Mouse (Mus musculus) left cerebral cortex, postnatal 10 days (tissue): ENCODE data around the gene Hivep1. TPM values are rescaled to one million over a fixed set of nuclear protein-coding genes. Genes with fewer than 3 reads are reported as not detected.

Experiments used
- DNase-seq, 2 experiments: peaks; one replicate each; pipeline ENCODE4 v3.0.0; 2021 to 2022; ENCODE audit warnings: low spot score in 2 of 2, mixed read lengths in 1 of 2; ENCODE audit errors: extremely low spot score in 1 of 2
- intact Hi-C: fragments of 180-260 bp; cut with DNase I; formaldehyde crosslinking; loops from one replicate; pipeline ENCODE4 v1.15.1; 2025
- total RNA-seq, 2 experiments: library from RNA; stranded (reverse); gene quantifications; 2 replicates each; pipeline ENCODE4 v1.2.3; 2021

Gene Hivep1
- total RNA-seq, 2 experiments from 2014 or later: 63.4 to 73.0 TPM

GRCm38 (mm10) chr13:42170802-42171201, 119.0 kb downstream of the Hivep1 start:
- no peak for DNase-seq
- intact Hi-C loops: loop anchor here (10.0 kb wide), 1 partner anchor 116 kb away; the partner anchor contains the start of gene Hivep1

GRCm38 (mm10) chr13:42174827-42175420, 123.1 kb downstream of the Hivep1 start:
- DNase-seq: peak; percentile 45 to 62
- intact Hi-C loops: loop anchor here (10.0 kb wide), 1 partner anchor 120 kb away; the partner anchor contains the start of gene Hivep1

DNA sequence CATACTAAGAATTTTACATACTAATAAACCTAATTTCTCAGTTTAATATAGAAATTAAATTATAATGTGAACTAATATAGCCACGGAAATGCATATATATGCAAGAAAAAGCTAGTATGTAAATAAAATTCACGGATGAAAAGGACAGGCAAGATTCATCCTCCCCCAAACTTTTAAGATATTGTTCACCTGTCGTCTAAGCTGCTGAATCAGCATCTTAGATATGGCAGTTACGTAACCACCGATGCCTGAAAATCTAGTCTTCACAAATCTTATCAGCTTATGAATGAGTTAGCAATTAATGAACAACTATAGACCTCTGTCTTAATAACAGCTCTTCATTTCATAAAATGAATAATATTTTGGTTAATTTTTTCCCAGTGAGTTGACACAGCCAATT, 130.8 kb downstream of the Hivep1 start:
- intact Hi-C loops: no loop called here
- DNase-seq: no peak

DNA sequence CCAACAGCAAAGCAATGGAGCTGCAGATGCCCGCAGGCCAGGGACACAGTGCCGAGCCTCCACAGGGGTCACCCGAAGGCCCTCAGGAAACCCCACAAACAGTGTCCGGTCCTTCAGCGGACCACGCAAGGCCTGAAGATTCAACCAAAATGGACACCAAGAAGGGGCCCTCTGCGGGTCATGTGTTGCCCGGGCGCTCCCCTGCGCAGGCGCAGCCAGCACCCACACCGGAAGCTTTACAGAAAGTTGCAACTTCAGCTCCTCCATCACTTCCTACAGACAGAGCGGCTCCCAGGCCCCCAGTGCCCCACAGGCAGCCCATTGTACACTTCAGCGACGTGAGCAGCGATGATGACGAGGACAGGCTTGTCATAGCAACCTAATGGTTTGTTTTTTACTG, 132.3 kb downstream of the Hivep1 start:
- no peak for DNase-seq
- intact Hi-C loops: no loop called here

DNA sequence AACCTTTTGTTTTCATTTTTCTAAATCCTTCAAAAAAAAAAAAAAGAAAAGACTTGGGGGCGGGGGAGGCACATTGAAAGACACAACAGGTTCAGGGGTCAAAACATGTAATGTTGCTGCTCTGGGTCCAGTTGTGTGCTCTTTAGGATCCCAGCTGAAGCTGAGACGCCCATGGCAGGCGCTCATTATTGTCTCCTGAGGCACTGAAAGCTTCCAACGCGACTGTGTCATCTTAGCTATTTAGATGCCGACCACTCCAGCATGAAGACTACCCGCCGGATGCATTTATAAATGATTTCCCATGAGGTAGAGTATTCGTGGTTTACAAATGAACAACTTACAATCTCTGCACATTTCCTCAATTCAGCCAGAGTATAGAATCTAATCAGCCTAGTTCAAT, 141.2 kb downstream of the Hivep1 start:
- intact Hi-C loops: no loop called here
- DNase-seq: no peak

GRCm38 (mm10) chr13:42195671-42196070, 143.8 kb downstream of the Hivep1 start:
- DNase-seq: no peak
- intact Hi-C loops: loop anchor here (5.0 kb wide), 1 partner anchor 47 kb away; no protein-coding TSS in a partner anchor

DNA sequence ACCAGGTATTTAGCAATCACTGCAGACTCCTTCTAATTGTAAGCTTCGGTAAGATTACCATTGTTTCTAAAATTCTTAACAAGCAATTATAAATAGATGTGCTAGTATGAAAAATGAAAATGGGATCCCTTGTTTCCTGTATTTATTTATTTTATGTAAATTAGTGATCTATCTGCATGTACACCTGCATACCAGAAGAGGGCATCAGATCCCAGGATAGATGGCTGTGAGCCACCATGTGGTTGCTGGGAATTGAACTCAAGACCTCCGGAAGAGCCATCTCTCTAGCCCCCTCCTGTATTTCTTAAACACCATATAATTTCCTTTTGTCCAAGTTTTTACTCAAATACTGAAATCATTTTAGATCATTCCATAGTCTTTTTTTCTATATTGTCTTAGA, 145.8 kb downstream of the Hivep1 start:
- intact Hi-C loops: loop anchor here (5.0 kb wide), 1 partner anchor 45 kb away; no protein-coding TSS in a partner anchor
- no peak for DNase-seq

DNA sequence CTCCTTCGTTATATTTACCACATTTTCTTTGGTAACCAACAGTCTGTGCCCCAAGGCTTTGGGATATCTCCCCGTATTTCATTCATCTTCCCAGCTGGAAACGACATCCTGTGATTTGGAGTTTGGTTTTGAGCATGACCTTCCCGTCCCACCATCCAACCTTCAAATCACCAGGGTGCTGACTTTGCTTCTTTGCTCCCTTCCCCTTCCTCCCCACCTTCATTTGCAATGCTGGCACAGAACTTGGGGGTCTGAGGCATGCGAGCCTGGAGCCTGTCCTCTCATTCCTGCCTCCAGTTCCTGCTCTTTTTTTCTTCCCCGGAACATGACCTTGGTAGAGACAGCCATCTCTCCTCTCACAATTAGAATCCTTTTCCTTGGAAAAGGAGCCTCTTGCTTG, 161.7 kb downstream of the Hivep1 start:
- intact Hi-C loops: no loop called here
- DNase-seq: no peak

DNA sequence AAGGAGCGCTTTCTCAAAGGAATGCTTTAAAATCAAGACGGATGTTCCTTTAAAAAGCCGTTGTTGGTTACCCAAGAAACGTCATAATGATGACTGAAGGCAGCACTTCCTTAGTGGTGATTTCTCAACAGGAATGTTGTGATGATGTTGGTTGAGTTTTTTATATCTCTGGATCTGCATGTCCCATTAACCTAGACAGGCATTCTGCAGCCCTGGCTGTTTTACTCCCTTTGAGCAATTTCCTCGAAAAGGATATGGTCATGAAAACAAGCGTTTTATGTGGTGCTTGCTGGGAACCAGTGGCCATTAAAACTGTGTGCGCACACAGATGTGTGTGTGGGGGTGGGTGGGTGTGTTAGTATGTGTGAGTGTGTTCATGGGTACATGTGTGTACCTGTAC, 170.6 kb downstream of the Hivep1 start:
- DNase-seq: no peak
- intact Hi-C loops: no loop called here

- DNase-seq: no peak
- intact Hi-C loops: no loop called here
Observed at GRCm38 (mm10) chr13:42228849-42229248, 177.0 kb downstream of the Hivep1 start.

- intact Hi-C loops: no loop called here
- DNase-seq: no peak
Observed at GRCm38 (mm10) chr13:42233741-42234419, 182.1 kb downstream of the Hivep1 start.

DNA sequence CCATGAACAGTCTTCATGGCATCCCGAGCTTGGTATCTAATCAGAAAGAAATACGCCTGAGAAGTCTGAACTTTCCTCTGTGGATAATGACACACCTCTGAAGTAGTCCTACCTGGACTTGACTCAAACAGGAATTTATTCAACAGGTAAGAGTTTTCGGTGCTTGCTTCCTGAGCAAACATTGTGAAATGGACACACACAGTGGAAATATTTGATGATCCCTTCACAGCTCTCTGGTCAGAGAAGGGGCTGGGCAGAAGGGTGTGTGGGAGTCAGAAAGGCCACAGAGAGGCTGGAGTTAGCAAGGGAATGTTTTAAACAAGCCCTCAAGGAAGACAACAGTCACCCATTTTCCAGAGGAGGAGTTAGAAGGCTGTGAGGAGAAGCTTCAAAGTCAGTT, 186.7 kb downstream of the Hivep1 start:
- intact Hi-C loops: no loop called here
- no peak for DNase-seq

- intact Hi-C loops: loop anchor here (5.0 to 10.0 kb wide), 2 partner anchors 45 to 187 kb away; partner anchors contain the start of gene Hivep1
- no peak for DNase-seq
Observed at GRCm38 (mm10) chr13:42242131-42242530, 190.3 kb downstream of the Hivep1 start.

Other genes with a start within 250 kb of the Hivep1 start
- gene Adtrp, start 204.3 kb upstream of the Hivep1 start, total RNA-seq: under 1 TPM; 0.56 to 0.59 TPM
- 1 to 10 TPM; 2.6 to 4.7 TPM for gene Edn1, start 249.5 kb downstream of the Hivep1 start, total RNA-seq